Mouse (Mus musculus) intestine, embryonic 15.5 days (tissue): ENCODE measurements at regions not wholly inside any gene's neighbourhood (a gene's known extent, or its start where the extent isn't known, plus 50 kb on each side); places are given as distances from the start of the nearest gene placed in this dataset.

Experiments
- ATAC-seq: fragments of 200-750 bp; cut with Nextera tagmentation; 2 replicates; pipeline ENCODE4 v1.8.0; 2017; ENCODE audit warnings: moderate TSS enrichment, moderate library complexity
- H3K27ac ChIP-seq: fragments of 300-500 bp; sonication (generic); 2 replicates; pipeline ENCODE4 v1.5.1; 2015; ENCODE audit warnings: mild to moderate bottlenecking, inconsistent platforms
- H3K27me3 ChIP-seq: fragments of 300-500 bp; sonication (generic); replicated peaks from 2 replicates; pipeline ENCODE4 v1.6.1; 2015; ENCODE audit warnings: inconsistent platforms
- H3K36me3 ChIP-seq: fragments of 300-500 bp; sonication (generic); 2 replicates; pipeline ENCODE4 v1.6.1; 2015; ENCODE audit warnings: inconsistent platforms
- H3K4me1 ChIP-seq: fragments of 300-500 bp; sonication (generic); replicated peaks from 2 replicates; pipeline ENCODE4 v1.6.1; 2015; ENCODE audit warnings: inconsistent platforms
- H3K4me2 ChIP-seq: fragments of 300-500 bp; sonication (generic); replicated peaks from 2 replicates; pipeline ENCODE4 v1.6.1; 2015; ENCODE audit warnings: mild to moderate bottlenecking, inconsistent platforms
- H3K4me3 ChIP-seq: fragments of 300-500 bp; sonication (generic); replicated peaks from 2 replicates; pipeline ENCODE4 v1.5.1; 2015; ENCODE audit warnings: inconsistent platforms
- H3K9ac ChIP-seq: fragments of 300-500 bp; sonication (generic); 2 replicates; pipeline ENCODE4 v1.6.1; 2015; ENCODE audit warnings: inconsistent platforms
- H3K9me3 ChIP-seq: fragments of 300-500 bp; sonication (generic); 2 replicates; pipeline ENCODE4 v1.6.1; 2016; ENCODE audit warnings: inconsistent platforms
- WGBS: fragments of 180-500 bp; shearing (Covaris S2); methylation state at CpG from one replicate; pipeline ENCODE4 v1.1.7; 2015; 5-methylcytosine and 5-hydroxymethylcytosine counted together

GRCm38 (mm10) chr2:117988396-117989173 lies 123.1 kb upstream of the Thbs1 start:
- Histone ChIP-seq H3K27ac (no peak overlapping the region), H3K4me2 (no peak overlapping the region)
- WGBS = 30% methylated on average over 11 of the region's 11 CpGs

GRCm38 (mm10) chr2:117989215-117989614 lies 122.5 kb upstream of the Thbs1 start:
- WGBS = 58% methylated on average over 8 of the region's 8 CpGs
- Histone ChIP-seq H3K36me3 (no peaks in the 10 kb centered on the region), H3K4me2 (no peak overlapping the region), H3K9me3 (no peaks in the 10 kb centered on the region), H3K9ac (no peak overlapping the region), H3K4me3 (no peak overlapping the region), H3K27me3 (no peaks in the 10 kb centered on the region), H3K4me1 (no peaks in the 10 kb centered on the region), H3K27ac (no peak overlapping the region)
- no peak for ATAC-seq

More at GRCm38 (mm10) chr2:117988396-117989173, 123.1 kb upstream of the Thbs1 start:
- no peaks in the 10 kb centered on the region for H3K27me3 ChIP-seq
- no peaks in the 10 kb centered on the region for H3K36me3 ChIP-seq
- no peak overlapping the region for H3K9ac ChIP-seq
- H3K9me3 ChIP-seq = no peaks in the 10 kb centered on the region
- H3K4me3 ChIP-seq = no peak overlapping the region
- H3K4me1 ChIP-seq = no peaks in the 10 kb centered on the region
- no peak for ATAC-seq

GRCm38 (mm10) chr2:117996130-117997083 lies 115.3 kb upstream of the Thbs1 start:
- H3K9me3 ChIP-seq = no peaks in the 10 kb centered on the region
- no peak overlapping the region for H3K9ac ChIP-seq
- H3K27ac ChIP-seq = no peak overlapping the region
- 75% methylated on average over 14 of the region's 14 CpGs for WGBS
- H3K4me2 ChIP-seq = no peak overlapping the region
- H3K36me3 ChIP-seq = no peaks in the 10 kb centered on the region
- no peaks in the 10 kb centered on the region for H3K4me1 ChIP-seq
- no peaks in the 10 kb centered on the region for H3K27me3 ChIP-seq
- ATAC-seq = no peak
- H3K4me3 ChIP-seq = no peak overlapping the region

GRCm38 (mm10) chr2:117999641-118000040 lies 112.0 kb upstream of the Thbs1 start:
- H3K4me1 ChIP-seq = no peaks in the 10 kb centered on the region
- H3K27ac ChIP-seq = no peak overlapping the region
- H3K4me3 ChIP-seq = no peak overlapping the region
- no peaks in the 10 kb centered on the region for H3K27me3 ChIP-seq
- ATAC-seq = no peak
- no peaks in the 10 kb centered on the region for H3K36me3 ChIP-seq
- H3K4me2 ChIP-seq = no peak overlapping the region
- H3K9me3 ChIP-seq = no peaks in the 10 kb centered on the region
- no peak overlapping the region for H3K9ac ChIP-seq
- WGBS = 14% methylated on average over 6 of the region's 6 CpGs

GRCm38 (mm10) chr2:118004191-118004590 lies 107.5 kb upstream of the Thbs1 start:
- Histone ChIP-seq H3K4me3 (no peak overlapping the region), H3K27ac (no peak overlapping the region), H3K36me3 (no peaks in the 10 kb centered on the region), H3K9me3 (no peaks in the 10 kb centered on the region), H3K4me1 (peaks cover 9% of the 10 kb centered on the region; the same call in 1 of the 2 replicates), H3K9ac (no peak overlapping the region), H3K27me3 (no peaks in the 10 kb centered on the region), H3K4me2 (no peak overlapping the region)
- 94% methylated on average over 5 of the region's 5 CpGs for WGBS
- ATAC-seq = no peak

- H3K36me3 ChIP-seq = no peaks in the 10 kb centered on the region
- peaks cover 9% of the 10 kb centered on the region; the same call in 1 of the 2 replicates for H3K4me1 ChIP-seq
- ATAC-seq = peak; percentile 85
- H3K4me3 ChIP-seq = no peak overlapping the region
- WGBS = 21% methylated on average over 10 of the region's 10 CpGs
- no peak overlapping the region for H3K27ac ChIP-seq
- H3K27me3 ChIP-seq = no peaks in the 10 kb centered on the region
- H3K9me3 ChIP-seq = no peaks in the 10 kb centered on the region
- peak overlapping the region; percentile 45 for H3K4me2 ChIP-seq
- no peak overlapping the region for H3K9ac ChIP-seq
Measured at GRCm38 (mm10) chr2:118007539-118008427, 103.9 kb upstream of the Thbs1 start.

GRCm38 (mm10) chr2:118011679-118012078 lies 100.0 kb upstream of the Thbs1 start:
- no peak overlapping the region for H3K4me3 ChIP-seq
- no peak overlapping the region for H3K27ac ChIP-seq
- no peak for ATAC-seq
- H3K9ac ChIP-seq = no peak overlapping the region
- WGBS = 85% methylated on average over 7 of the region's 7 CpGs
- H3K36me3 ChIP-seq = no peaks in the 10 kb centered on the region
- H3K4me2 ChIP-seq = no peak overlapping the region
- no peaks in the 10 kb centered on the region for H3K9me3 ChIP-seq
- no peaks in the 10 kb centered on the region for H3K27me3 ChIP-seq
- peaks cover 9% of the 10 kb centered on the region; the same call in 1 of the 2 replicates for H3K4me1 ChIP-seq

- no peak for ATAC-seq
- Histone ChIP-seq H3K9me3 (no peaks in the 10 kb centered on the region), H3K9ac (no peak overlapping the region), H3K27ac (no peak overlapping the region), H3K4me3 (no peak overlapping the region), H3K27me3 (no peaks in the 10 kb centered on the region), H3K4me1 (peaks cover 7% of the 10 kb centered on the region; the same call in 1 of the 2 replicates), H3K4me2 (no peak overlapping the region), H3K36me3 (no peaks in the 10 kb centered on the region)
- 80% methylated on average over 3 of the region's 3 CpGs for WGBS
Measured at GRCm38 (mm10) chr2:118012211-118012610, 99.5 kb upstream of the Thbs1 start.

GRCm38 (mm10) chr2:118013156-118013555 lies 98.5 kb upstream of the Thbs1 start:
- H3K4me1 ChIP-seq = 0 out of 2 replicates have a peak, but pooled peaks cover under 1% of the 10 kb centered on the region
- H3K4me3 ChIP-seq = no peak overlapping the region
- H3K4me2 ChIP-seq = no peak overlapping the region
- H3K27ac ChIP-seq = no peak overlapping the region
- WGBS = 84% methylated on average over 3 of the region's 3 CpGs
- no peaks in the 10 kb centered on the region for H3K36me3 ChIP-seq
- H3K9me3 ChIP-seq = no peaks in the 10 kb centered on the region
- H3K27me3 ChIP-seq = no peaks in the 10 kb centered on the region
- ATAC-seq = no peak
- H3K9ac ChIP-seq = no peak overlapping the region

GRCm38 (mm10) chr2:118015182-118015581 lies 96.5 kb upstream of the Thbs1 start:
- Histone ChIP-seq H3K27me3 (no peaks in the 10 kb centered on the region), H3K27ac (no peak overlapping the region), H3K4me2 (no peak overlapping the region), H3K36me3 (no peaks in the 10 kb centered on the region), H3K9me3 (no peaks in the 10 kb centered on the region), H3K9ac (no peak overlapping the region), H3K4me3 (no peak overlapping the region), H3K4me1 (no peaks in the 10 kb centered on the region)
- no peak for ATAC-seq
- WGBS = 80% methylated on average over 1 of the region's 1 CpGs

GRCm38 (mm10) chr2:118025829-118026735 lies 85.6 kb upstream of the Thbs1 start:
- Histone ChIP-seq H3K9me3 (no peaks in the 10 kb centered on the region), H3K4me2 (no peak overlapping the region), H3K9ac (no peak overlapping the region), H3K27ac (no peak overlapping the region), H3K4me3 (no peak overlapping the region), H3K36me3 (no peaks in the 10 kb centered on the region), H3K27me3 (no peaks in the 10 kb centered on the region), H3K4me1 (no peaks in the 10 kb centered on the region)
- WGBS = 61% methylated on average over 6 of the region's 6 CpGs
- ATAC-seq = no peak
